Mouse (Mus musculus) forebrain, embryonic 10.5 days (tissue): ENCODE data around the gene Rap1gap2. TPM values are rescaled to one million over a fixed set of nuclear protein-coding genes. Genes with fewer than 3 reads are reported as not detected.
A peak's percentile ranks its signal among the peaks of the same experiment; 100 is the strongest.

ENCODE experiments used
- DNase-seq: peaks from one replicate; pipeline ENCODE4 v3.0.0-alpha.2; 2017; ENCODE audit warnings: low spot score; ENCODE audit errors: extremely low spot score
- H3K27ac ChIP-seq: fragments of 300-500 bp; sonication (generic); 2 replicates; pipeline ENCODE4 v1.5.1; 2016; ENCODE audit warnings: mild to moderate bottlenecking
- H3K27me3 ChIP-seq: fragments of 300-500 bp; sonication (generic); 2 replicates; pipeline ENCODE4 v1.6.1; 2016; ENCODE audit warnings: mild to moderate bottlenecking; ENCODE audit not compliant: poor library complexity, severe bottlenecking
- H3K36me3 ChIP-seq: fragments of 300-500 bp; sonication (generic); replicated peaks from 2 replicates; pipeline ENCODE4 v1.6.1; 2016; ENCODE audit warnings: mild to moderate bottlenecking, moderate library complexity
- H3K4me1 ChIP-seq: fragments of 300-500 bp; sonication (generic); 2 replicates; pipeline ENCODE4 v1.6.1; 2016
- H3K4me3 ChIP-seq: fragments of 300-500 bp; sonication (generic); 2 replicates; pipeline ENCODE4 v1.5.1; 2016; ENCODE audit warnings: mild to moderate bottlenecking, moderate library complexity
- H3K9me3 ChIP-seq: fragments of 300-500 bp; sonication (generic); 2 replicates; pipeline ENCODE4 v1.6.1; 2016; ENCODE audit warnings: mild to moderate bottlenecking, moderate library complexity
- WGBS: fragments of 180-500 bp; shearing (Covaris S2); methylation state at CpG from one replicate; pipeline ENCODE4 v1.1.7; 2016; 5-methylcytosine and 5-hydroxymethylcytosine counted together
- polyA plus RNA-seq: library from polyadenylated mRNA; unstranded; fragments of >200 nt; fragmentation: Nextera tagmentation; extraction: Ambion mirVana; gene quantifications from 2 replicates; pipeline ENCODE4 v1.2.1, GENCODE M21; 2016

The Rap1gap2 gene
- polyA plus RNA-seq, 1 experiment from 2014 or later = 0.66 TPM

DNA sequence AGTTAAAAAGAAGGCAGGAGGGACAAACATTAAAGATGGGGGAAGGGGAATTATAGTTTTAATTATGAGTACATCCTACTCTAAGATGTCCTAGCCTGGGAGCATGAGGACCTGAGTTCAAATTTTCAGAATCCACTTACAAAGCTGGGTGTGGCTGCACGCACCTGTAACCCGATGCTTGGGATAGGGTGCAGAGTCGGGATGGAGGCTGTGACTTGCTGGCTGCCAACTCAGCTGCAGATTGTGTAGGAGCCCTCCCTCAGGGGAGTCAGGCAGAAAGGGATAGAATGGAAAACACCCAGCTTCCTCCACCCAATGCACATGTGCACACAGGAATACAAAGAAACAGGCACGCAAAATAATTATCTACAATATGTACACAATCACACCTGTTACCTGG, 2.7 kb upstream of the Rap1gap2 start:
- Histone ChIP-seq H3K36me3 (no peaks in the 10 kb centered on the region), H3K27ac (no peak overlapping the region), H3K27me3 (peaks cover 77% of the 10 kb centered on the region), H3K4me1 (peaks cover 14% of the 10 kb centered on the region), H3K4me3 (no peak overlapping the region), H3K9me3 (no peaks in the 10 kb centered on the region)
- no peak for DNase-seq
- WGBS = 63% methylated on average over 4 of the region's 4 CpGs

- H3K4me3 ChIP-seq = peak overlapping the region; percentile 55; the same call in 1 of the 2 replicates
- H3K36me3 ChIP-seq = no peaks in the 10 kb centered on the region
- 23% methylated on average over 7 of the region's 7 CpGs for WGBS
- DNase-seq = no peak
- H3K4me1 ChIP-seq = peaks cover 14% of the 10 kb centered on the region
- H3K9me3 ChIP-seq = no peaks in the 10 kb centered on the region
- peaks cover 70% of the 10 kb centered on the region for H3K27me3 ChIP-seq
- H3K27ac ChIP-seq = no peak overlapping the region
Measured at GRCm38 (mm10) chr11:74611437-74611836, 722 bp upstream of the Rap1gap2 start.

DNA sequence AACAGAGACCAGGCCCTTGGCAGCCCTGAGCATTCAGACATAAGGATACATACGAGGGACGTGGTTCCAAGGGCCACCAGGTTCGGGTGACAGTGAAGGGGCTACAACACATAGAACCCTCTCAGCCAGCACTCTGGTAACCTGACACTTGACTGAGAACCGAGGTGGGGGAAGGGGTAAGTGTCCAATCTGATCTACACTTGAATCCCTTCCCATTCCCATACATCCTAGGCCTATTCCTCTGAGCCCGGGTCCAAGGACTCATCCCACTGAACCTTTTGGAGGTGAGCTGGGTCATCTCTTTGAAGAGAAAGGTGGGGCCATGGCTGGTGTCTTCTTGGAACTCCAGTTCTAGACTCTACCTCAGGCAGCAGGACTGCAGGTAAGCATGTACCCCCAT, 647 bp downstream of the Rap1gap2 start:
- 22% methylated on average over 5 of the region's 5 CpGs for WGBS
- no peak for DNase-seq
- Histone ChIP-seq H3K27me3 (peaks cover 62% of the 10 kb centered on the region), H3K4me1 (peaks cover 14% of the 10 kb centered on the region), H3K27ac (no peak overlapping the region), H3K4me3 (peak overlapping the region; percentile 55), H3K36me3 (no peaks in the 10 kb centered on the region), H3K9me3 (no peaks in the 10 kb centered on the region)

GRCm38 (mm10) chr11:74602286-74602685, 8.4 kb downstream of the Rap1gap2 start:
- DNase-seq = no peak
- no peak overlapping the region for H3K4me3 ChIP-seq
- WGBS = 90% methylated on average over 1 of the region's 1 CpGs

DNA sequence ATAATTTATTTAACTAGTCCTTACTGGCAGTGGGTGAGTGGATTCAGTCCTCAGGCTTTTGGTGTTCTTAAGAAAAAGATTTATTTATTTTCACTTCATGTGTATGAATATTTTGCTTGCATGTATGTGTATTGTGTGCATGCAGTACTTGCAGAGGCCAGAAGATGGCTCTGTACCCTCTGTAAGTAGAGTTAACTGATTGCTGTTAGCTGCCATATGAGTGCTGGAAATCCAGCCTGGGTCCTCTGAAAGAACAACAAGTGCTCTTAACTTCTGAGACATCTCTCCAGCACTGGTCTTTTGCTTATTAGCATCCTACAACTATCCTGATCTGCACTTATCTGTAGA, 12.8 kb downstream of the Rap1gap2 start:
- Histone ChIP-seq H3K9me3 (no peaks in the 10 kb centered on the region; the same call in 1 of the 2 replicates), H3K4me3 (no peak overlapping the region), H3K36me3 (no peaks in the 10 kb centered on the region), H3K27ac (no peak overlapping the region), H3K27me3 (peaks cover 2% of the 10 kb centered on the region; the same call in 1 of the 2 replicates), H3K4me1 (no peaks in the 10 kb centered on the region)
- no peak for DNase-seq

More at GRCm38 (mm10) chr11:74602286-74602685, 8.4 kb downstream of the Rap1gap2 start:
- Histone ChIP-seq H3K27me3 (no peaks in the 10 kb centered on the region), H3K36me3 (no peaks in the 10 kb centered on the region), H3K4me1 (no peaks in the 10 kb centered on the region), H3K27ac (no peak overlapping the region), H3K9me3 (no peaks in the 10 kb centered on the region; the same call in 1 of the 2 replicates)

DNA sequence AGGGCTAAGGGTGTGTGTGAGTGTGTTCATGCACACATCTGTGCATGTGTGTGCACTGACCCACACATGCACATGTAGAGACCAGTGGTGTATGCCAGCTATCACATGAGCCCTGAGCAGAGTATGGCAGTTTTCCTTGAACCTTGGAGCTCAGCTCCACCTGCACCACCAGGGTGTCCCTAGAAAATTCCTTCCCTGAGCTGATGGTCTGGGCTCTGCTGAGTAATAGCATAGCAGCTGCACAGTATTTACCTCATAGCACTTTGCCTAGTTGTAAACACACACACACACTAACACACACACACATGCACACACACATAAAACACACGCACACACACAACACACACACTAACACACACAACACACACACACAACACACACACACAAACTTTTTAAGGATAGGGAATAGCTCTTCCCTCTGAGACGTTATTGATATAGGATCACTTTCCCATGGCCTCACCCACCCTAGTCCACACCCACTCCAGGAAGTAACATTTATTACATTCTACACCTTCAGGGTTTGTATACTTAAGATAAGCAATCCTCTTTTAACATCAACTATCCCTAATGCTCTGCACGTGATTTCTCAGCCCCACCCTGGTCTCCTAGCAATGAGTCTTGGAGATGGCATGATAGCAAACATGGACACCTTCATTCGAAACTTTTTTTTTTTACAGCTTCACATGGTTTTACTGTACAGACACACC, 13.3 kb downstream of the Rap1gap2 start:
- H3K4me1 ChIP-seq = no peaks in the 10 kb centered on the region
- H3K4me3 ChIP-seq = no peak overlapping the region
- no peaks in the 10 kb centered on the region; the same call in 1 of the 2 replicates for H3K9me3 ChIP-seq
- H3K36me3 ChIP-seq = no peaks in the 10 kb centered on the region
- H3K27ac ChIP-seq = no peak overlapping the region
- no peak for DNase-seq
- 73% methylated on average over 4 of the region's 4 CpGs for WGBS
- peaks cover 7% of the 10 kb centered on the region for H3K27me3 ChIP-seq

DNA sequence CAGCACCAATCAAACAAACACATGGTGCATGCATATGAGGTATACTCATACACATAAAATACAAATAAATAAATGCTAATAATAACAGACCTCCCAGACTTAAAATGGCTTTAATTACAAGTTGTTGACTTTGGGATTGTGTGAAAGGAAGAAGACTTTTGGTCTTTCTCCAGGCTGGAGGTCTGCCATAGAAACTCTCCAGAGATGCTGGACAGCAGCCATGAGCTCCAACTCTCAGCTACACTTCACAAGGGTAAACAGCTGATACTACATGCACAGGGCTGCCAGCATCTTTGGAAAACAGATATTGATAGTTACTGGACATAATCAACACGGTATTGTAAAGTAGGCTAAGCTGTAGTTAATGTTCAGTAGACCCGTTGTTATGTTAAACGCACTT, 18.5 kb downstream of the Rap1gap2 start:
- H3K27ac ChIP-seq = no peak overlapping the region
- DNase-seq = no peak
- no peaks in the 10 kb centered on the region for H3K36me3 ChIP-seq
- H3K9me3 ChIP-seq = no peaks in the 10 kb centered on the region
- peaks cover 57% of the 10 kb centered on the region for H3K27me3 ChIP-seq
- WGBS = 86% methylated on average over 3 of the region's 3 CpGs
- H3K4me3 ChIP-seq = no peak overlapping the region
- H3K4me1 ChIP-seq = peaks cover 13% of the 10 kb centered on the region

GRCm38 (mm10) chr11:74590691-74591090, 20.0 kb downstream of the Rap1gap2 start:
- Histone ChIP-seq H3K27me3 (peaks cover 69% of the 10 kb centered on the region), H3K27ac (no peak overlapping the region), H3K36me3 (no peaks in the 10 kb centered on the region), H3K4me1 (peaks cover 13% of the 10 kb centered on the region), H3K9me3 (no peaks in the 10 kb centered on the region), H3K4me3 (peak overlapping the region; percentile 58)
- DNase-seq = no peak
- 32% methylated on average over 13 of the region's 13 CpGs for WGBS

DNA sequence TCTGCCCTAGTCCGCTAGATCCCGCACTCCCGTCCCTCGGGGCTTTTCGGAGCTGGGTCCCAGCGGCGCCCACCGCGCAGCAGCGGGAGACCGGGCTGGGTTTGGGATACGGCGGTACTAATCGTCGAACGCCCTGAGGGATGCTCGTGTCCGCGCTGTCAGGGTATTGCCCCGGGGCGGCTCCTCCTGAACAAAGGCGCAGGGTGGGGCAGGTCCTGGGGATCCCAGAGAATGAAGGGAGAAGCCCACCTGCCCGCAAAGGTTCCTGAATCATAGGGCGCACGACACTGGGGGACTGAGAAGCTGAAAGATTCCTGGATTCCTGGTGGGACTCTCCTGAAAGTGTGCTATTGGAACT, 20.5 kb downstream of the Rap1gap2 start:
- H3K4me1 ChIP-seq = peaks cover 13% of the 10 kb centered on the region
- H3K36me3 ChIP-seq = no peaks in the 10 kb centered on the region
- under 1% methylated on average over 25 of the region's 25 CpGs for WGBS
- DNase-seq = no peak
- no peak overlapping the region for H3K27ac ChIP-seq
- H3K27me3 ChIP-seq = peaks cover 69% of the 10 kb centered on the region
- H3K9me3 ChIP-seq = no peaks in the 10 kb centered on the region
- H3K4me3 ChIP-seq = peak overlapping the region; percentile 58

DNA sequence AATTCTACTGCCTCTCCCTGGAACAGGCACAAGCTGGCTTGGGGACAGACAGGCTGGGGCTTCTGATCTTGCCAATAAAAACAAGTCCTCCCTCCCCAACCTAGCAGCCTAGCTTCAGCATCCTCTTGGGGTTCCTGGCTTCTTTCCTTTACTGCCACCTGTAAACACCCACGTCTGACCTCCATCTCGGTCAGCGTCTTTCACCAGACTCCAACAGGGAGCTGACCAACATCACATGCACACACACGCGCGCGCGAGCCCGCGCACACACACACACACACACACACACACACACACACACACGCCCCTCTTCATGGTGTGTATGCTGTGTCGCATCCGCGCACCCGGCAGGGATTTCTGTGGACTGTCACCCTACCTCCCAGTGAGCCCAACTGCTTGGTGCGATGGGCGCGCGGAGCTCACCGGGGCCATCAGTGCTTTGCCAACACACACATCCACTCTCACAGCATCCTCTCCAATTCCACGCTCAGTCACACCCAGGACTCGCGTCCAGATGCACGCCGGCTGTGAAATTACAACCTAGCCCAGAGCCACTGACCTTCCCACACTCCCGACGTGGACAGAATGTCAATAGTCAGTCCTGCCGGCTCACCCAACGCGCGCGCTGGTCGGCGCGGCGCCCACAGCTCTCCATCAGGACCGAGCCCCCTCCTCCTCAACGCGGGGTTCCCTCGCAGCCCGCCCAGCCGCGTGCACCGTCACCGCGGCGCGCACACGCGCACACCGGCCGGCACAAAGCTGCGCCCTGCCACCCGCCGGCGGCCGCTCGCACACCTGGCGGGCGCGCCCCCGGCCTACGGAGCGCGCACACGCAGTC, 21.1 kb downstream of the Rap1gap2 start:
- Histone ChIP-seq H3K27ac (no peak overlapping the region), H3K27me3 (peaks cover 69% of the 10 kb centered on the region), H3K4me1 (peaks cover 13% of the 10 kb centered on the region), H3K4me3 (peak overlapping the region; percentile 58), H3K9me3 (no peaks in the 10 kb centered on the region), H3K36me3 (no peaks in the 10 kb centered on the region)
- WGBS = 3% methylated on average over 66 of the region's 66 CpGs
- DNase-seq = no peak

DNA sequence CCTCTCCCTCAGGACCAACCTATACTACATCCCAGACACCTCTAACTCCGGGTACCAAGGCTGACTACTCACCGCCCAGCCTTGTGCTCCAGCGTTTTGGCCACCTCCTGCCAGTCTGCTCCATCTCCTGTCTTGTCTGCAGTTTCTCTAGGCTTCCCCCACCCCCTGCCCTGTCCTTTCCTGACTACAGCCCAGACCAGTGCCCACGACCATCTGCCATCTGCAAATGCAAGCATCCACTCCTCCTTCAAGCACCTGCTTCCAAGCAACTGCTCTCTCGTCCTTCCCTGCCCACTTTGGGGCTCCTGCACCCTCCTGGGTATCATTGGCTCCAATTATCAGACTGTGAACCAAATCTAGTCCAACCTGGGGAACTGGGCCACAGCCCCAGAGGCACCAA, 24.3 kb downstream of the Rap1gap2 start:
- Histone ChIP-seq H3K4me3 (no peak overlapping the region), H3K27me3 (peaks cover 56% of the 10 kb centered on the region), H3K27ac (no peak overlapping the region), H3K9me3 (no peaks in the 10 kb centered on the region), H3K36me3 (no peaks in the 10 kb centered on the region), H3K4me1 (peaks cover 13% of the 10 kb centered on the region)
- DNase-seq = no peak
- WGBS = 67% methylated on average over 5 of the region's 5 CpGs

GRCm38 (mm10) chr11:74584946-74585723, 25.6 kb downstream of the Rap1gap2 start:
- Histone ChIP-seq H3K27me3 (peaks cover 43% of the 10 kb centered on the region), H3K36me3 (no peaks in the 10 kb centered on the region), H3K27ac (no peak overlapping the region), H3K9me3 (no peaks in the 10 kb centered on the region), H3K4me3 (no peak overlapping the region), H3K4me1 (peaks cover 8% of the 10 kb centered on the region)
- DNase-seq = no peak
- 66% methylated on average over 10 of the region's 10 CpGs for WGBS
